Mouse (Mus musculus) testis, adult 2 months (tissue): ENCODE measurements around the gene Tnrc6b.

Experiments used
- CTCF ChIP-seq: fragments of 200-500 bp; IDR thresholded peaks from 2 replicates; pipeline ENCODE4 v1.5.1; 2012; ENCODE audit warnings: low read depth, mild to moderate bottlenecking, inconsistent platforms, low read length, moderate library complexity; ENCODE audit not compliant: control insufficient read depth, insufficient read depth, insufficient replicate concordance
- POLR2A ChIP-seq: fragments of 200-500 bp; IDR thresholded peaks from 2 replicates; pipeline ENCODE4 v1.6.1; 2012; ENCODE audit warnings: low read depth, mild to moderate bottlenecking, inconsistent platforms, low read length, moderate library complexity; ENCODE audit not compliant: control insufficient read depth

DNA sequence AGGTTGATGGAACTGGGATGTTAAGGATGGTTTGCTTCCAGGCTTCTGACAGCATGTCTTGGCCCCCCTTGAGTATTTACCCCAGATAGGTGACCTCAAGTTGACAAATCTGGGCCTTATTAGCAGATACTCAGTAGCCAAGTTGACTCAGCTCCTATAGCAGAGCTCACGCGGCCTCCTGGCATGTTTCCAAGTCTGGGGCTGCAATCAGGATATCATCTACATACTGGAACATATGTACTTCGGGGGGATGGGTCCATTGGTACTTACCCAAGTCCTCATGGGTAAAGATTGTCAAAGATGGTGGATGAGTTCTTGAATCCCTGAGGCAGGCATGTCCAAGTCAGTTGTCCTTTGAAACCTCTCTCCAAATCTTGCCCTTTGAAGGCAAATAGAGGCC, 67.9 kb downstream of the Tnrc6b start:
- TF ChIP-seq POLR2A = no peak
- no peak for TF ChIP-seq CTCF
